Mouse (Mus musculus) hindbrain, embryonic 11.5 days (tissue): ENCODE measurements around the gene Atp5d. TPM values are rescaled to one million over a fixed set of nuclear protein-coding genes. Genes with fewer than 3 reads are reported as not detected.

ENCODE experiments used
- ATAC-seq: fragments of 200-750 bp; cut with Nextera tagmentation; 2 replicates; pipeline ENCODE4 v1.8.0; 2017; ENCODE audit warnings: mild to moderate bottlenecking, moderate TSS enrichment, moderate library complexity; ENCODE audit not compliant: low FRiP score
- DNase-seq: peaks from one replicate; pipeline ENCODE4 v3.0.0-alpha.2; 2015; ENCODE audit warnings: low spot score
- H3K27ac ChIP-seq: fragments of 300-500 bp; sonication (generic); 2 replicates; pipeline ENCODE4 v1.5.1; 2014; ENCODE audit warnings: mild to moderate bottlenecking, low read depth, low read length
- H3K27me3 ChIP-seq: fragments of 300-500 bp; sonication (generic); 2 replicates; pipeline ENCODE4 v1.6.1; 2014; ENCODE audit warnings: mild to moderate bottlenecking, low read length, moderate library complexity, mixed read lengths; ENCODE audit not compliant: control insufficient read depth, insufficient read depth
- H3K36me3 ChIP-seq: fragments of 300-500 bp; sonication (generic); 2 replicates; pipeline ENCODE4 v1.6.1; 2014; ENCODE audit warnings: mild to moderate bottlenecking, low read length, moderate library complexity, mixed read lengths; ENCODE audit not compliant: control insufficient read depth, insufficient read depth
- H3K4me1 ChIP-seq: fragments of 300-500 bp; sonication (generic); replicated peaks from 2 replicates; pipeline ENCODE4 v1.6.1; 2014; ENCODE audit warnings: low read length, mixed read lengths; ENCODE audit not compliant: control insufficient read depth, insufficient read depth
- H3K4me2 ChIP-seq: fragments of 300-500 bp; sonication (generic); replicated peaks from 2 replicates; pipeline ENCODE4 v1.6.1; 2014; ENCODE audit warnings: mild to moderate bottlenecking, low read depth, low read length
- H3K4me3 ChIP-seq: fragments of 300-500 bp; sonication (generic); 2 replicates; pipeline ENCODE4 v1.5.1; 2014; ENCODE audit warnings: low read depth, low read length
- H3K9ac ChIP-seq: fragments of 300-500 bp; sonication (generic); 2 replicates; pipeline ENCODE4 v1.6.1; 2014; ENCODE audit warnings: low read depth, low read length
- H3K9me3 ChIP-seq: fragments of 300-500 bp; sonication (generic); 2 replicates; pipeline ENCODE4 v1.6.1; 2016; ENCODE audit warnings: low read length; ENCODE audit not compliant: control insufficient read depth
- WGBS: fragments of 180-500 bp; shearing (Covaris S2); extraction: QIAGEN DNeasy Blood & Tissue Kit; methylation state at CpG from one replicate; pipeline ENCODE4 v1.1.7; 2014; 5-methylcytosine and 5-hydroxymethylcytosine counted together
- polyA plus RNA-seq: library from polyadenylated mRNA; unstranded; fragments of >200 nt; fragmentation: Nextera tagmentation; extraction: Ambion mirVana; gene quantifications from 2 replicates; pipeline ENCODE4 v1.2.1, GENCODE M21; 2014

Gene Atp5d
- polyA plus RNA-seq, 1 experiment from 2014 or later, result 371 TPM

DNA sequence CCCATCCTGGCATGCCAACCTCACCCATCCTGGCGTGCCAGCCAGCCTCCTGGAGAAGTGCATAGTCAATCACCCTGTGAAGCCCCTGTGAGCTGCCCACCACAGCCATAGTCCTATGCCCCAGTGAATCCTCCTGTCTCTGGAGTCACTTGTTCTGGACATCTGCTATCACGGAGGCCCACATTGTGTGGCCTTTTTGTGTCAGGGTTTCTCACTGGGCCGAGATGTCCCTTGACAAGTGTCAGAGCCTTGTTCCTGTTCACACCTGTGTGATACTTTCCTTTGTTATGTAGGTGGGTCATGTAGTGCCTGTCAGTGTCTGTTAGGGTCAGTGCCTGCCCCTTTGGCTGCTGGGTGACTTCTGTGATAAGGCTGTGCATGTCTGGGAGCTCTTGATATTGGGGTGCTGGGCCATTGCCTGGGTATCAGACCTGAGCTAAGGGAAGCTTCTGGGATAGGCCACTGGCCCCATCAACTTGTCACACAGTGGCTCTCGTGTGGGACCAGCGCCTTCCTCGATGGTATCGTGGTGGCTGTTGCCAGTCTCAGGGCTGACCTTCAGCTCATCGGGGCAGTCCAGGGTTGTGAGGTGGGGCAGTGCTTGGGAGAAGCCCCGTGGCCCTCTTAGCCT lies 14.4 kb upstream of the Atp5d start:
- WGBS, result 93% methylated on average over 9 of the region's 9 CpGs
- Histone ChIP-seq H3K36me3 (peaks cover 17% of the 10 kb centered on the region; the same call in 1 of the 2 replicates), H3K4me3 (no peak overlapping the region)

DNA sequence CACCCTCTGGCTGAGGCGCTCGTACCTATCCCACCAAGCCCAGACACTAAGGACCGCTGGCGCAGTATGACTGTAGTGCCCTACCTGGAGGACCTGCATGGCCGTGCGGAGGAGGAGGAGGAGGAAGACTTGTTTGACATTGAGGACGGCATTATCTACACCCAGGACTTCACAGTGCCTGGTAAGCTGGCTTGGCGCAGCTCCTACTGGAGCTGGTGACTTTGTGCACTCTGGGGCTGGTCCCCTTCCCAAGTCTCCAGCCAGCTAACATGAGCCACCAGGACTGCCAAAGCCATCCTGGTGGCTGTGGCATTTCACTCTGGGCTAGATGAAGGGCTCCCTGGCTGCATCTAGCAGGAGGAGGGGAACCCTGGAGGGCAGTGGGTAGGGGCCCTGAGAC lies 10.5 kb upstream of the Atp5d start:
- Histone ChIP-seq H3K27me3 (no peaks in the 10 kb centered on the region; the same call in 1 of the 2 replicates), H3K4me3 (no peak overlapping the region), H3K9ac (no peak overlapping the region), H3K27ac (no peak overlapping the region), H3K36me3 (peaks cover 27% of the 10 kb centered on the region), H3K4me2 (no peak overlapping the region), H3K9me3 (no peaks in the 10 kb centered on the region), H3K4me1 (peaks cover 11% of the 10 kb centered on the region)
- WGBS, result 93% methylated on average over 8 of the region's 8 CpGs
- ATAC-seq (no peak), DNase-seq (no peak)

More for the DNA sequence above, 14.4 kb upstream of the Atp5d start:
- no peak for DNase-seq
- H3K9me3 ChIP-seq, result no peaks in the 10 kb centered on the region
- H3K9ac ChIP-seq, result no peak overlapping the region
- no peaks in the 10 kb centered on the region for H3K27me3 ChIP-seq
- ATAC-seq, result no peak
- no peaks in the 10 kb centered on the region for H3K4me1 ChIP-seq
- no peak overlapping the region for H3K4me2 ChIP-seq
- H3K27ac ChIP-seq, result no peak overlapping the region

DNA sequence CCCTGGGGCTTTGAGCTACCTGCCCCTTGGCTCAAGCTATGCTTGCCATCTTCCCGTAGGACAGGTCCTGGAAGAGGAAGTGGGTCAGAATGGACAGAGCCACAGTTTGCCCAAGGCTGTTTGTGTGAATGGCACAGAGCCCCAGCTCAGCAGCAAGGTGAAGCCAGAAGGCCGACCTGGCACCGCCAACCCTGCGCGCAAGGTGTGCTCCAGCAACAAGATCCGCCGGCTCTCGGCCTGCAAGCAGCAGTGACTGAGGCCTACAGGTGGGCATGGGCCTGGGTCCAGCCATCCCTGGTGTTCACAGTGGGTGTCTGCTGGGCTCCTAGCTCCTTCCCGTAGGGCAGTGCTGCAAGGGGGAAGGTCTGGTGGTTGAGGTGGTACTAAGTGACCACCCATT lies 8.6 kb upstream of the Atp5d start:
- peaks cover 2% of the 10 kb centered on the region; the same call in 1 of the 2 replicates for H3K27me3 ChIP-seq

DNA sequence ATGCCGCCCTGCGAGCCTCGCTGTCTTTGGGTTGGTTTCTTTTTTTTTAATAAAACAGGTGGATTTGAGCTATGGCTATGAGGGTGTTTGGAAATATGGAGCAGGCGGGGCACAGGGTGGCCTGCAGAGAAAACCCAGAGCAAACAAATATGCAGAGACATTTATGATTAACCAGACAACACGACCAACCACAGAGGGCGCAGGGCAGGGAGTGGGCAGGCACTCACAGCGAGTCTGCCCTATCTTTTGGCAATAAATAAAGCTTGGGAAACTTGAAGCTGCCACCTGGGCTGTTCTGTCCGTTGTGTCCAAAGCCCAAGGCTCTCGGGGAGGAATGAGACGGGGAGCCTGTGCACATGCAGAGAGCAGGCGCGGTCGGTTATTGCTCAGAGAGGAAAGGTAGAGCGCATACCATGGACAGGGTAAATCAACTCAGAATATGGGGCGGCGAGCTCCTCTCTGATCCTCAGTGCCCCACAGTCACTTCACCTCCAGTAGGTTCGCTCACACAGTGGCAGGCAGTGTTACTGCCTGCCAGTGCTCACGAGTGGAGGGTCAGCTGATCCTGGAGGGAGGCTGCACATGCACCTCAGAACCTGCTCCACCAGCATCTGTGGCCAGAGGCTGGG lies 7.9 kb upstream of the Atp5d start:
- Histone ChIP-seq H3K4me3 (no peak overlapping the region), H3K4me1 (peaks cover 11% of the 10 kb centered on the region), H3K9me3 (no peaks in the 10 kb centered on the region), H3K9ac (no peak overlapping the region), H3K36me3 (peaks cover 19% of the 10 kb centered on the region), H3K4me2 (peak overlapping the region; percentile 8; the same call in 1 of the 2 replicates), H3K27me3 (peaks cover 4% of the 10 kb centered on the region; the same call in 1 of the 2 replicates), H3K27ac (no peak overlapping the region)
- ATAC-seq, result no peak
- WGBS, result 83% methylated on average over 18 of the region's 18 CpGs
- DNase-seq, result peak; percentile 17

More for the DNA sequence above, 8.6 kb upstream of the Atp5d start:
- WGBS, result 92% methylated on average over 9 of the region's 9 CpGs
- Histone ChIP-seq H3K36me3 (peaks cover 25% of the 10 kb centered on the region), H3K4me3 (no peak overlapping the region), H3K27ac (no peak overlapping the region), H3K9ac (no peak overlapping the region), H3K9me3 (no peaks in the 10 kb centered on the region), H3K4me1 (peaks cover 11% of the 10 kb centered on the region), H3K4me2 (no peak overlapping the region)
- DNase-seq (no peak), ATAC-seq (no peak)

DNA sequence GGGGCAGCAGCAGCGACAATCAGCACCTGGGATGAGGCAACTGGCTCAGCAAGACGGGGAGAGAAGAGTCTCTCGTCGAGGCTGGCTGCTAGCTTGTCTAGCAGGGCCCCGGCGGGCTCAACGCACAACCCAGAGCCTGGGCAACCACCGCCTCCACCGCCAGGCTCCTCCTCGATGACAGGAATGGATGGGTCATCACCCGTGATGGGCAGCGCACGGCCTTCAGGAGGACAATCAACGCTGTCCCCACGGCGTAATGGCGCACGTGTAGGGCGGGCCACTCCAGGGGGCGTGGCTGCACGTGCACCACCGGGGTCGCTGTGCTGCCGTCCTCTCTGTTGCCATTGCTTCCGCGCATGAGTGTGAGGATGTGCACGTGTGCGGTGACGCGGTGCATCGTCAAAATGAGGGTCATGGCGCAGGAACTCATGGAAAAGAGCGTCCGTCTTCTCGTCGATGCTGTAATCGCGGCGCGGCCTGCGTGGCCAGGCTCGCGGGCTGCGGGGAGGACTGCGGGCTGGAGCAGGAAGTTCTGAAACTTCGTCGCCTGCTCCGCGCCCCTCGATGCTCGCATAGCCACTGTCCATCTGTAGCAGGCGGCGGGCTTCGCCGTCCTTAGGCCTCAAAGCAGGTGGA lies 7.0 kb upstream of the Atp5d start:
- ATAC-seq (peak; percentile 56), DNase-seq (peak; percentile 71)
- Histone ChIP-seq H3K4me3 (no peak overlapping the region), H3K4me1 (peaks cover 11% of the 10 kb centered on the region), H3K36me3 (peaks cover 12% of the 10 kb centered on the region), H3K9ac (no peak overlapping the region), H3K27me3 (peaks cover 11% of the 10 kb centered on the region; the same call in 1 of the 2 replicates), H3K4me2 (peak overlapping the region; percentile 8; the same call in 1 of the 2 replicates), H3K9me3 (no peaks in the 10 kb centered on the region), H3K27ac (no peak overlapping the region; the same call in 1 of the 2 replicates)
- WGBS, result 15% methylated on average over 46 of the region's 55 CpGs

DNA sequence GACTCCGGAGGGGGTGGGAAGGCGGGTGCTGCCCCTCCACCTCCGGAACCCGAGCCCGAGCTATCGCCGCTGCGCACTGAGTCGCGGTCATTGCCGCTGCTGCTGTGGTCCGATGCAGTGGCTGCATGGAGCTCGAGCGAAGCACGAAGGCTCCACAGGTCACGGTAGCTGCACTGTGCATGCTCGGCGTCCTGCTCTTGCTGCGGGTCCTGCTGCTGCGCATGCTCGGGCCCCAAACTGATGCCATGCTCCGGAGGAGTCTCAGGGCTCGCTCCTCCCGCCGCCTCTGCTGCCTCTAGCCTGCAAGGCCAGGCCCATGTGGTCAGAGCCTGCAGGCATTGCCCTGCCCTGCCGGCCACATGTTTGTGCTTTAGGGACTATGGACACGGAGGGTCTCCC lies 6.5 kb upstream of the Atp5d start:
- 26% methylated on average over 27 of the region's 27 CpGs for WGBS
- Histone ChIP-seq H3K4me1 (peaks cover 16% of the 10 kb centered on the region), H3K36me3 (peaks cover 11% of the 10 kb centered on the region), H3K4me3 (no peak overlapping the region), H3K9ac (no peak overlapping the region), H3K27me3 (peaks cover 15% of the 10 kb centered on the region), H3K4me2 (no peak overlapping the region; the same call in 1 of the 2 replicates), H3K27ac (no peak overlapping the region; the same call in 1 of the 2 replicates), H3K9me3 (no peaks in the 10 kb centered on the region)
- ATAC-seq, result peak; percentile 25; the same call in 1 of the 2 replicates
- DNase-seq, result peak; percentile 53

DNA sequence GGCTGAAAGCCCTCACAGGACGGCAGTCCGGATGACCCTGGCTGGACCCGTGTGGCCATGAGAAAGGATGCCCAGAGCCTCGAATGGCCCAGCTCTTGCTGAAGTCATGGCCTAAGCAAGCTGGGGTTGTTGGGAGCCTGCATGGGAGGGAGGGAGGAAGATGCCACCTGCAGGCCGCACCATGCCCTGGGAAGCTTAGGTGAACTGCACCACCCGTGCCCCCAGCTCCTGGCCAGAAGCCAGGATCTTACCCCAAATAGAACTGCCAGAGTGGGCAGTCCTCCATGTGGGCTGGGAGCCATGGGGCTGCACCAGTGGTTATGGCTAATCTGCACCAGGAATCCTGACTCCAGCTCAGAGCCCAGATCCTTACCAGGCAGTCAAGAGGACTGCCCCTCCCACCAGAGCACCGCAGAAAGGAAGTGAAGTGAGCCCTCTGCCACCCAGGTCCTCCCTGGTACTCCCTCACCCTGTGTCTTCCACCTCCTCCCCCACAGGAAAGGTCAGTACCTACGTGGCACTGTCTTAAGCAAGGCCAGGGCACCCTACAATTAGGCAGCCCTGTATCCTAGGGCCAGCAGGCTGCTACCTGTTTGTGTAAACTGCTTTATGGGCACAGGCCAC lies 5.1 kb upstream of the Atp5d start:
- DNase-seq, result no peak
- Histone ChIP-seq H3K36me3 (peaks cover 11% of the 10 kb centered on the region), H3K4me3 (no peak overlapping the region), H3K9ac (no peak overlapping the region), H3K27ac (no peak overlapping the region), H3K9me3 (no peaks in the 10 kb centered on the region), H3K4me1 (peaks cover 23% of the 10 kb centered on the region), H3K4me2 (no peak overlapping the region), H3K27me3 (peaks cover 21% of the 10 kb centered on the region)
- no peak for ATAC-seq
- WGBS, result 83% methylated on average over 8 of the region's 8 CpGs

DNA sequence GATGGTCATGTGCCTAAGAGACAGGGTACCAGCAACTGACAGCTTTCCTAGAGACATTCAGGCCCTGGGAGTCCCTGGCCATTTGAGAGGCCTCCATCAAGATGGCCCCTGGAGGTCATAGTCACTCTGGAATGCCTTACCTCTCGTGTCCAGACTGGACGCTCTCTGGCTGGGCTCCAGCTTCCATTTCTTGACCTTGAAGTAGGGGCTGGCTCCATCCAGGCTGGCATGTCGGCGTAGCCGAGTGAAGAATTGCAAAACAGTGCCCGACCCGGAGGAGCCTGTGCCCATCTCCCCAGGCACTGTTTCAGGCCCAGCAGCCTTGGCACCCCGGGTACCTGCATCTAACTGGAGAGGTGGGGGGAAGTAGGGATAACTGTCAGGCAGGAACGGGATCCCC lies 4.0 kb upstream of the Atp5d start:
- no peak overlapping the region for H3K9ac ChIP-seq
- H3K9me3 ChIP-seq, result no peaks in the 10 kb centered on the region
- DNase-seq (no peak), ATAC-seq (no peak)
- no peak overlapping the region for H3K4me3 ChIP-seq
- peaks cover 30% of the 10 kb centered on the region for H3K4me1 ChIP-seq
- H3K27ac ChIP-seq, result no peak overlapping the region
- H3K36me3 ChIP-seq, result peaks cover 7% of the 10 kb centered on the region
- 90% methylated on average over 9 of the region's 9 CpGs for WGBS
- H3K27me3 ChIP-seq, result peaks cover 22% of the 10 kb centered on the region
- no peak overlapping the region for H3K4me2 ChIP-seq
